Mouse (Mus musculus) heart, postnatal 25 days (tissue): Measurements from ENCODE around the gene Slc23a3. TPM values are rescaled to one million over a fixed set of nuclear protein-coding genes. Genes with fewer than 3 reads are reported as not detected.

Source experiments
- DNase-seq: peaks from one replicate; pipeline ENCODE4 v3.0.0; 2022; ENCODE audit warnings: low spot score
- intact Hi-C: fragments of 180-260 bp; cut with DNase I; formaldehyde crosslinking; loops from one replicate; pipeline ENCODE4 v1.15.1; 2025
- total RNA-seq, 2 experiments: library from RNA; stranded (reverse); gene quantifications; 2 replicates each; pipeline ENCODE4 v1.2.3; 2021

Slc23a3 gene
- total RNA-seq, result 1 to 10 TPM in 1 of 2 experiments, under 1 TPM in 1; 0.86 to 1.1 TPM

DNA sequence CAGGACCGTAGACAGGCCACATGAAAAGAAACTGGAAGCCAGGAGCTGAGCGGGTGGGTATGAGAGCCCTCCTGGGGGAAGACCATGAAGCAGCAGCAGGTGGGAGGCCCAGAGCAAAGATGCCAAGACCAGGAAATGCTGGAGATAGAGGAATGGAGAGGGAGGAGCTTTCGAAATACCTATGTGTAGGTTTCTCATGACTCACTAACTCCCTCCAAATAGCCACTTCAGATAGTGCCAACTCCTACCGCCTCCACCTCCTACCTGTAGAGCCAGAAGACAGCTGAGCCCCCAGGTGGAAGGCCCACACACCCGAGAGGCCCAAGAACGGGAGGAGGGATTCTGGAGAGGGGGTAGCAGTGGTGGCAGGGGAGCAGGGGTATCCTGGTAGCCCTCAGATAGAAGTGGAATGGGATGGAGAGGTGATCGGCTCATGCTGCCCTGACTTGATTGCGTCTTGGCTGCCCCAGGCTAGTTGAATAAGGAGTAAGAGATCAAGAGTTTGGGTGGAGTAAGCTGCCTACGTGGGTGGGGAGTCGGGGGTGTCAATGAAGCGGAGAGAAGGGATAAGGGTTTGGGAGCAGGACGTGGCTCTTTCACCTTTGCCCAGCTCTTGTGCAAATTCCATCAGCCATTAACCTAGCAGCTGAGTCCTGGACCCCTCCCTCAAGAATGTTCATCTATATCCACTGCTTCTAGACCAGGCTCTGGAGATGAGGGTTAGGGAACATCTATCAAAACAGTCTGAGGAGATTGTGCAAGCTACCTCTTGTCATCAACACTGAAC is at the start of gene Slc23a3:
TSS of gene Slc23a3 (minus strand) at position 470 of the 787 bp plus-strand sequence.
- DNase-seq, result no peak
- intact Hi-C loops, result no loop called here

GRCm38 (mm10) chr1:75182160-75182559 is 48.5 kb upstream of the Slc23a3 start:
- intact Hi-C loops, result no loop called here
- DNase-seq, result no peak

GRCm38 (mm10) chr1:75181377-75181870 is 47.7 kb upstream of the Slc23a3 start:
- intact Hi-C loops, result no loop called here
- no peak for DNase-seq

- DNase-seq, result no peak
- intact Hi-C loops, result no loop called here
Observed at GRCm38 (mm10) chr1:75180741-75181140, 47.1 kb upstream of the Slc23a3 start.

GRCm38 (mm10) chr1:75180105-75180590 is 46.5 kb upstream of the Slc23a3 start, which contains the start of gene Abcb6:
TSS of gene Abcb6 (minus strand) at chr1:75180392.
- DNase-seq, result peak; percentile 76
- intact Hi-C loops, result no loop called here

- no peak for DNase-seq
- intact Hi-C loops, result no loop called here
Observed at GRCm38 (mm10) chr1:75179334-75180104, 45.8 kb upstream of the Slc23a3 start.

DNA sequence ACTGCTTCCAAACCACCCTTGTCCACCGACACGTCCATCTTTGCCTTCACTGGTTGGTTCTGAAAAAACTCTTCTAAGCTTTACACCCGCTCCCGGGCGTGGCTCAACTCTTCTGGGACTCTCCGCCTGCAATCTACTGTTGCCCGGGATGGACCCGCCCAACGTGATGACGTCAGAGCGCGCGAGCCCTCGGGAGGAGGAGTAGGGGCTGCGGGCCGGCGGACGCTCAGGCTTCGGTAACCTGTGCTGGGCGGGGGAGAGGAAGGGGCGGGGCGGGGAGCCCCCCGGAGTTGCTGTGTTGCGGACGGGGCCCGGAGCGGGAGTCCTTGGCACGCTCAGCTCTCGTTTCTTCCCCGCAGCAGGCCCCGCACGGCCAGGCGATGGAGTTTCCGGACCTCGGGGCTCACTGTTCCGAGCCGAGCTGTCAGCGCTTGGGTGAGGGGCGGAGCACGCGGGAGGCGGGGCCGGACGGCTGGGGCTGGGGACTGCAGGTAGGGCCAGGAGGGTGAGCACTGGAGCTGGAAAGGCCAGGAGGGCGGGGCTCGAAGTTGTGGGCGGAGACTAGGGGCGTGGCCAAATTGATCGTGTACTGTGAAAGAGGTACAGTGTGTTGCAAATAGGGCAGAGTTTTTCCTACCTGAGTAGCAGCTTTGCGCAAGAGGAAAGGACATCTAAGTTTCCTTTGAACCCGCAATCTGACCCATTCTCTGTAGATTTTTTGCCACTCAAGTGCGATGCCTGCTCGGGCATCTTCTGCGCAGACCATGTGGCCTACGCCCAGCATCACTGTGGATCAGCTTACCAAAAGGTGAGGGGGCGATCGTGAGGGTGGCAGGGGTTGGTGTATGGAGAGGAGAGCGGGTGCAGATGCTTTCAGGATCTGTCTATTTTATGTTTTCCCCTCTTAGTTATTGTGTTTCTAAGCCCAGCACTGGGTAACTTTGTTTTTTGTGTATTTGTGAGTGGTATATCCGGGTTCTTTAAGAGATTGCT is 35.1 kb upstream of the Slc23a3 start, which contains the start of gene Zfand2b:
TSS of gene Zfand2b (plus strand) at position 175 of the 993 bp plus-strand sequence.
- intact Hi-C loops, result loop anchor here (2.0 kb wide), 1 partner anchor 26 kb away; the partner anchor contains the start of genes Cnppd1 and Retreg2
- peak; percentile 94 for DNase-seq

- intact Hi-C loops, result loop anchor here (2.0 kb wide), 1 partner anchor 25 kb away; the partner anchor contains the start of genes Cnppd1 and Retreg2
- no peak for DNase-seq
Observed at GRCm38 (mm10) chr1:75168093-75168471, 34.4 kb upstream of the Slc23a3 start.

DNA sequence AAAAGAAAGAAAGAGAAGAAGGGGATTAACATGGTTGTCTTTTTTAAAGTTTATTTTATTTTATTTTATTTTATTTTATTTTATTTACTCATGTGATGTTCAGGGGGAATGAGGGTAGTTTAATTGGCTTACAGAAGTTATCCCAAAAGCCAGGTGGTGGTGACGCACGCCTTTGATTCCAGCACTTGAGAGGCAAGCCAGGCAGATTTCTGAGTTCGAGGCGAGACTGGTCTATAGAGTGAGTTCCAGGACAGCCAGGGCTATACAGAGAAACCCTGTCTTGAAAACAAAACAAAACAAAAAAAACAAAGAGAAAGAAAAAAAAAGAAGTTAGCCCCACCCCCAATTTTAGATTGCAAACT is 26.5 kb upstream of the Slc23a3 start:
- intact Hi-C loops, result no loop called here
- DNase-seq, result no peak

DNA sequence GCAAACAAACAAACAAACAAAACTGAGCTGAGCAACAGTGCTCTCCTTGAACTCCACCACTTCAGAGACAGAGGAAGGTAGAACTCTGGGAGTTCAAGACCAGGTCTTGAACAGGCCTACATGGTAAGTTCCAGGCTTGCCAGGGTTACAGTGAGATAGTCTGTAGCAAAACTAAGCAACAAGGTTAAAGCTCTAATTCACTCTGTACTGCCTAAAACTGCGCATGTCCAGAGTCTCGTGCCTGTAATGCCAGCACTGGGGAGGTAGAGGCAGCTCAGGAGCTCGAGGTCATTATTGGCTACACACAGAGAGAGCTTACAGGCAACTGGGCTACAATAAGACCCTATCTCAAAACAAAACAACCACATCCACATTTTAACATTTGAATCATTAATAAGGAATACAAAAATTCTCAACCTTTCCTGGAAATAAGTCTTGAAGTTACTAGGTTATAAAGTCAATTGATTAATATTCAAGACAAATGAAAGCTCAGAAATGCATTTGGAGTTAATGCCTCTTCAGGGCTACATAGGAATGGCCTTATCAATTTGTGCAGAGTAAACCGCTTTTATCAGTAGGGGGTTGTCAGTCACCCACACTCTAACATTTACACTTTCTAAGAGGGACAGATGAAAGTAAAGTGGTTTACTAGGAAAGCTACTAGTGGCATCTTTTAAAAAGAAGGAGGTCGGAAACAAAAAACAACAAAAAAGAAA is 26.0 kb upstream of the Slc23a3 start:
- intact Hi-C loops, result no loop called here
- DNase-seq, result no peak

DNA sequence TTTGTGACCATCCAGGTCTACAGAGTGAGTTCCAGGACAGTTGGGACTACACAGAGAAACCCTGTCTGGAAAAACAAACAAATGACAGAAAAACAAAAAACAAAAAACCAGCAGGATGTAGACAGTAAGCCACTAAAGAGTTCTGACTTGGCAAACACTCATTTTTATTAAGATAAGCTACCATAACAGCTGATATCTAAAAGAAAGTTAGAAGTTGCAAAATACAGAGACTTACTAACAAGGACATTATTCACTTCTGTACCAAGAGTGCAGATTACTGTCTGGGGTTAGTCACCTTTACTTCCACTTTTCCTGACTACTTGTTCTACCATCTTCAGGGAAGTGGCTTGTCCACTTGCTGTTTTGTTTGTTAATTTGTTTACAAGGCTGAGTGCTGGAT is 25.3 kb upstream of the Slc23a3 start:
- DNase-seq, result no peak
- intact Hi-C loops, result no loop called here

DNA sequence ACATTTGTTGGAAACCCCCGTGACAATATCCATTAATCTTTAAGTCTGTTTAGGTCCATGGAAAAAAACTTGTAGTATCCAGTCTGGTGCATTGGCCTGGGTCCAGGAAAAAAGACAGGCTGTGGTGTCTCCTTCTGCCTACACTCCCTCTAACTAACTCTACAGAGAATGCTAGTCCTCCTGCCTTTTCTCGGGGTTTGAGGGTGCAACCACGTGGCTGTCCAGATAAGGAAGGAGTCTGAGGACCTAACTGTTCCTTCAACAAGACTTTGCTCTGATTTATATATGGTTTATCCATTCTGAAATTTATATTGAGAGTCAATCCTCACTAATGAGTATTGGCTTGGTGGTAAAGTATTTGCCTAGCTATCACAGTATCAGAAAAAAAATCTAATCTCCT is 22.1 kb upstream of the Slc23a3 start:
- no peak for DNase-seq
- intact Hi-C loops, result no loop called here

- DNase-seq, result no peak
- intact Hi-C loops, result no loop called here
Observed at GRCm38 (mm10) chr1:75148727-75149126, 15.0 kb upstream of the Slc23a3 start.

- no peak for DNase-seq
- intact Hi-C loops, result no loop called here
Observed at GRCm38 (mm10) chr1:75147411-75148135, 13.9 kb upstream of the Slc23a3 start.

GRCm38 (mm10) chr1:75145589-75145988 is 11.9 kb upstream of the Slc23a3 start:
- DNase-seq, result no peak
- intact Hi-C loops, result no loop called here

GRCm38 (mm10) chr1:75142301-75143261 is 8.9 kb upstream of the Slc23a3 start, which contains the start of the genes Cnppd1 and Retreg2:
TSS of gene Cnppd1 (minus strand) at chr1:75142711.
TSS of gene Retreg2 (plus strand) at chr1:75142778.
- DNase-seq, result peak; percentile 92
- intact Hi-C loops, result loop anchor here (2.0 kb wide), 1 partner anchor 26 kb away; the partner anchor contains the start of gene Zfand2b
